Mouse (Mus musculus) kidney, embryonic 16.5 days (tissue): ENCODE measurements around the gene Pald1. TPM values are rescaled to one million over a fixed set of nuclear protein-coding genes. Genes with fewer than 3 reads are reported as not detected.

Experiments
- ATAC-seq: fragments of 200-750 bp; cut with Nextera tagmentation; 2 replicates; pipeline ENCODE4 v1.8.0; 2017; ENCODE audit warnings: moderate TSS enrichment; ENCODE audit not compliant: low FRiP score, low TSS enrichment
- H3K27ac ChIP-seq: fragments of 300-500 bp; sonication (generic); 2 replicates; pipeline ENCODE4 v1.5.1; 2014; ENCODE audit warnings: low read length
- H3K27me3 ChIP-seq: fragments of 300-500 bp; sonication (generic); 2 replicates; pipeline ENCODE4 v1.6.1; 2014; ENCODE audit warnings: low read length, control low read depth, mixed read lengths; ENCODE audit not compliant: insufficient read depth
- H3K36me3 ChIP-seq: fragments of 300-500 bp; sonication (generic); 2 replicates; pipeline ENCODE4 v1.6.1; 2014; ENCODE audit warnings: low read length, control low read depth, mixed read lengths; ENCODE audit not compliant: insufficient read depth
- H3K4me1 ChIP-seq: fragments of 300-500 bp; sonication (generic); 2 replicates; pipeline ENCODE4 v1.6.1; 2014; ENCODE audit warnings: low read length, control low read depth, mixed read lengths; ENCODE audit not compliant: insufficient read depth
- H3K4me2 ChIP-seq: fragments of 300-500 bp; sonication (generic); replicated peaks from 2 replicates; pipeline ENCODE4 v1.6.1; 2014; ENCODE audit warnings: low read depth, low read length
- H3K4me3 ChIP-seq: fragments of 300-500 bp; sonication (generic); 2 replicates; pipeline ENCODE4 v1.5.1; 2014; ENCODE audit warnings: mild to moderate bottlenecking, low read length
- H3K9ac ChIP-seq: fragments of 300-500 bp; sonication (generic); replicated peaks from 2 replicates; pipeline ENCODE4 v1.6.1; 2014; ENCODE audit warnings: low read length
- H3K9me3 ChIP-seq: fragments of 300-500 bp; sonication (generic); 2 replicates; pipeline ENCODE4 v1.6.1; 2016; ENCODE audit warnings: low read length, control low read depth
- WGBS: fragments of 180-500 bp; shearing (Covaris S2); extraction: QIAGEN DNeasy Blood & Tissue Kit; methylation state at CpG from one replicate; pipeline ENCODE4 v1.1.7; 2014; 5-methylcytosine and 5-hydroxymethylcytosine counted together
- polyA plus RNA-seq: library from polyadenylated mRNA; unstranded; fragments of >200 nt; fragmentation: Nextera tagmentation; extraction: Ambion mirVana; gene quantifications from 2 replicates; pipeline ENCODE4 v1.2.1, GENCODE M21; 2015

The Pald1 gene
- polyA plus RNA-seq, result 39.5 and 40.2 TPM in 2 replicates

DNA sequence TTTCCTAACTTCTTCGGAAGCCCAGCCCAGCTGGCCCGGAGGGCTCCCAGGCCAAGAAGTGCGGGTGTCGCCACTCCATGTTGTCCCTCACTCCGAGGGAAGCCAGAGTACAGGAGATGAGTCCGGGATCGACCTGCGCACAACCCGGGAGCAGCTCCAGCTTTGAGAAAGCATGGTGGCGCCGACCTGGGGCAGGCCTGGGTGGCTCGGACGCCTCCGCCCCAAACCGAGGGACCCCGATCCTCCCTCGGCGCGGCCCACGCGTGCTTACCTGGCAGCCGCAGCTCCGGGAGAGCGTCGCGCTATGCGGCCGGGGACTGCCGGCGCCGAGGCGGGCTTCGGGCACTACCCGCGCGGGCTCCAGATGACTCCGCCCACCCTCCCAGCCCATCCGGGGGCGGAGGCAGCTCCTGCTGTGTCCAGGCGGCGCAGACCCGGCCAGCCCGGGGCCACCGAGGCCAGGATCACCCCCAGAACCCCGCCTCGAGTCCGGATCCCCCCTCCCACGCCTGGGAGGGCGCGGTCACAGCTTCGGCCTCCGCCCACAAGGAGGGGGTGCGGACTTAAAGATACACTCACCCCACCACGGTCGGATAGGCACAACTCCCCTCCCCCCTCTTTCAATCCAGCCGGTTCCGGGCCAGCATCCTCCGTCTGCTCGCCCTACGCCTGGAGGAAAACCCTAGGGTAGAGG lies at the start of gene Pald1:
Gene Pald1, minus strand, starts transcription at position 510 of the 694 bp plus-strand sequence.
- peak within 1 kb of the TSS; percentile 94 for H3K4me2 ChIP-seq
- WGBS, result 0% methylated on average over 55 of the region's 60 CpGs
- H3K36me3 ChIP-seq, result no peaks in the 10 kb centered on the region
- H3K4me3 ChIP-seq, result peak within 1 kb of the TSS; percentile 78
- no peaks in the 10 kb centered on the region for H3K9me3 ChIP-seq
- H3K9ac ChIP-seq, result peak within 1 kb of the TSS; percentile 90
- H3K27me3 ChIP-seq, result no peaks in the 10 kb centered on the region
- peak; percentile 88 for ATAC-seq
- H3K27ac ChIP-seq, result peak within 1 kb of the TSS; percentile 54
- H3K4me1 ChIP-seq, result peaks cover 50% of the 10 kb centered on the region

GRCm38 (mm10) chr10:61431375-61431774 lies 48.0 kb upstream of the Pald1 start:
- Histone ChIP-seq H3K4me2 (no peak overlapping the region), H3K27ac (no peak overlapping the region), H3K9me3 (no peaks in the 10 kb centered on the region), H3K36me3 (peaks cover 45% of the 10 kb centered on the region), H3K27me3 (no peaks in the 10 kb centered on the region), H3K4me1 (no peaks in the 10 kb centered on the region), H3K9ac (no peak overlapping the region), H3K4me3 (no peak overlapping the region)
- WGBS, result 90% methylated on average over 9 of the region's 9 CpGs
- ATAC-seq, result no peak

DNA sequence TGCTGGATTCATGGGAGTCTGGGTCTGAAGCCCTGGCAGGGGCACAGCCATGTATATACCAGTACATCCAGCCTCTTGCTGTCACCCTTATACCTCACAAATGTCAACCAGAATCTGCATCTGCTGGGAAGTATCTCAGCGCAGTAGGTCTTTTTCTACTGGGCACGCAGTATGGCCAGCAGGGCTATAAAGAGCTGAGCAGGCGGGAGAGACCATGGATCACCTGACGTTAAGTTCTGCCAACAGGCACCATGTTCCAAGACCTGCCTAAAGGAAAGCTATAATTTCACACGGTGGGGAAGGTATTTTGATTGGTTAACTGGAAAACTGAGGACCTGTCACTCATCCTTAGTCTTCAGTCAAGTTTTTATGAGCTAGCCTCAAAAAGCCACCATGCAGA lies 45.7 kb upstream of the Pald1 start:
- Histone ChIP-seq H3K36me3 (peaks cover 36% of the 10 kb centered on the region), H3K9ac (no peak overlapping the region), H3K4me1 (0 out of 2 replicates have a peak, but pooled peaks cover 8% of the 10 kb centered on the region), H3K4me3 (no peak overlapping the region), H3K4me2 (no peak overlapping the region), H3K9me3 (no peaks in the 10 kb centered on the region), H3K27me3 (no peaks in the 10 kb centered on the region), H3K27ac (no peak overlapping the region)
- no peak for ATAC-seq
- 91% methylated on average over 5 of the region's 5 CpGs for WGBS

DNA sequence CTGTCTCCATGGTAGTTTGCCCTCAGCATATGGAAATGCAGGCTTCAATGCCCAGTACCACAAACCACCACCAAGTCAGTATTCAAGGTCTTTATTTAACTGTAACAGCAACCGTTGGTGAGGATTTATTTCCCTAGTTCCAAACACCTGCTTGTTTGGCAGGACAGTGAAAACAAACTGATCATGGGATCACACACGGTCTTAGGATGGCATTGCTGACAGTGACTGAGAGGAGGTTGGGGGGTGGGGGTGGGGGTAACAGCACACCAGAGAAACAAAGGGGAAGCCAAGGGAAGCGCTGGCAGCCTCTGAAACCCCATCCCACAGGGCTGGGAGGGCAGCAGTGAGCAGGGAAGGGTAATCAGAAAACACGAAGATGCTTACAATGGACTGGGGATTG lies 45.1 kb upstream of the Pald1 start:
- Histone ChIP-seq H3K4me3 (no peak overlapping the region), H3K36me3 (peaks cover 30% of the 10 kb centered on the region), H3K27ac (no peak overlapping the region), H3K4me1 (0 out of 2 replicates have a peak, but pooled peaks cover 9% of the 10 kb centered on the region), H3K9ac (no peak overlapping the region), H3K9me3 (no peaks in the 10 kb centered on the region), H3K27me3 (no peaks in the 10 kb centered on the region), H3K4me2 (no peak overlapping the region)
- 60% methylated on average over 4 of the region's 4 CpGs for WGBS
- ATAC-seq, result no peak

- Histone ChIP-seq H3K4me3 (no peak overlapping the region), H3K9me3 (no peaks in the 10 kb centered on the region), H3K27ac (no peak overlapping the region), H3K27me3 (no peaks in the 10 kb centered on the region), H3K4me1 (0 out of 2 replicates have a peak, but pooled peaks cover 9% of the 10 kb centered on the region), H3K36me3 (peaks cover 25% of the 10 kb centered on the region), H3K9ac (no peak overlapping the region), H3K4me2 (no peak overlapping the region)
- ATAC-seq, result no peak
- 89% methylated on average over 6 of the region's 6 CpGs for WGBS
These were observed 44.6 kb upstream of the Pald1 start for GRCm38 (mm10) chr10:61427951-61428350.

DNA sequence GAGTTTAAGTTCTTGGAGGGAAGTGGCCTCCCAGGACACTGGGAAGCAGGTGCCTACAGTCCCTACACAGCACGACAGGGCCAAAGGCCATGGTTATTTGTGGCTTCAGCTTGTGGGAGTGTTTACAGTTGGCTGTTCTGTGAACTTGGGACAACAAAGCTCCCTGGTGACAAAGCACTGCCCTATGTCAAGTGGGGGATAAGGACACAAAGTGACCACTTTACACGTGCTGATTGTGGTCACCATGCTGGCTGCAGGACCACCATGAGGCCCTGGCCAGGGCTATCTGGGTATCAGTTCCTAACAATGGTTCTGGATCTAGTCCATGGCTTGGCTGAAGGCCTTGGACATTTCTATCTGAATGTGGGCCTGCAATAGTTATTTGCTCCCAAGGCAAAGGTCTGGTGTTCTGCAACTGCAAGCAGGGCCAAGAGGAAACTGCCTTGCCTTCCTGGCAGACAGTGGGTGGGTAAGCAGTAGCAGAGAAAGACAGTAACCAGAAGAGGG lies 43.0 kb upstream of the Pald1 start:
- peaks cover 16% of the 10 kb centered on the region for H3K36me3 ChIP-seq
- H3K4me1 ChIP-seq, result 0 out of 2 replicates have a peak, but pooled peaks cover 9% of the 10 kb centered on the region
- no peak overlapping the region for H3K27ac ChIP-seq
- WGBS, result 52% methylated on average over 2 of the region's 2 CpGs
- H3K9ac ChIP-seq, result no peak overlapping the region
- H3K9me3 ChIP-seq, result no peaks in the 10 kb centered on the region
- no peak for ATAC-seq
- H3K4me2 ChIP-seq, result no peak overlapping the region
- H3K27me3 ChIP-seq, result no peaks in the 10 kb centered on the region
- no peak overlapping the region for H3K4me3 ChIP-seq

GRCm38 (mm10) chr10:61425047-61425446 lies 41.7 kb upstream of the Pald1 start:
- Histone ChIP-seq H3K9me3 (no peaks in the 10 kb centered on the region), H3K4me3 (no peak overlapping the region), H3K27me3 (peaks cover 3% of the 10 kb centered on the region), H3K4me1 (0 out of 2 replicates have a peak, but pooled peaks cover 9% of the 10 kb centered on the region), H3K36me3 (peaks cover 3% of the 10 kb centered on the region), H3K9ac (no peak overlapping the region), H3K4me2 (no peak overlapping the region), H3K27ac (no peak overlapping the region)
- WGBS, result 65% methylated on average over 2 of the region's 2 CpGs
- ATAC-seq, result no peak

DNA sequence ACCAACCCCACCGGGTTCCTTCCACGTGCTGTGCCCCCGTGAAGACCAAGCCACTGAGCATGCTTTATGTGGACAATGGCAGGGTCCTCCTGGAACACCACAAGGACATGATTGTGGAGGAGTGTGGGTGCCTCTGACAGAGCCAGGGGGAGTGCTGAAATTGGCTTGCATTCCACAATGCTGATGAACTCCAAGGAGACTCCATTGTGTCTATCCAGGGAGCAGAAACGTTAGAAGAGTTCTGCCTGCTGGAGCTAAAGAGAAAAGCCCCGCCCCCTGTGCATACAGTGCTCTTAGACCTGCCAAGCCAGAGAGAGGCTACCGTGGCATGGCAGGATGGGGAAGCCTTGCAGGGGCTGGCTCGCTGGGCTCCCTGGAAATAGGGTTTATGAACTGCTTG lies 41.2 kb upstream of the Pald1 start:
- H3K27ac ChIP-seq, result no peak overlapping the region
- ATAC-seq, result peak; percentile 23; the same call in 1 of the 2 replicates
- 20% methylated on average over 7 of the region's 7 CpGs for WGBS
- peaks cover 9% of the 10 kb centered on the region for H3K27me3 ChIP-seq
- H3K4me1 ChIP-seq, result peaks cover 15% of the 10 kb centered on the region; the same call in 1 of the 2 replicates
- H3K9me3 ChIP-seq, result no peaks in the 10 kb centered on the region
- H3K36me3 ChIP-seq, result no peaks in the 10 kb centered on the region
- no peak overlapping the region for H3K4me3 ChIP-seq
- H3K4me2 ChIP-seq, result no peak overlapping the region
- H3K9ac ChIP-seq, result no peak overlapping the region

DNA sequence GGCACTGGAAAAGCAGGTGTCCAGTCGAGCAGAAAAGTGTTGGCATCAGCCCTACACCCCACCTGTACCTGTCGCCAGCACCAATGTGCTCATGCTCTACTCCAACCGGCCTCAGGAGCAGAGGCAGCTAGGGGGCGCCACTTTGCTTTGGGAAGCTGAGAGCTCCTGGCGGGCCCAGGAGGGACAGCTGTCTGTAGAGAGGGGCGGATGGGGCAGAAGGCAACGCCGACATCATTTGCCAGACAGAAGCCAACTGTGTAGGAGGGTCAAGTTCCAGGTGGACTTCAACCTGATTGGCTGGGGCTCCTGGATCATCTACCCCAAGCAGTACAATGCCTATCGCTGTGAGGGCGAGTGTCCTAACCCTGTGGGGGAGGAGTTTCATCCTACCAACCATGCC lies 40.0 kb upstream of the Pald1 start:
- Histone ChIP-seq H3K27ac (no peak overlapping the region), H3K27me3 (peaks cover 21% of the 10 kb centered on the region), H3K4me3 (no peak overlapping the region), H3K4me2 (no peak overlapping the region), H3K36me3 (no peaks in the 10 kb centered on the region), H3K9me3 (no peaks in the 10 kb centered on the region), H3K4me1 (peaks cover 21% of the 10 kb centered on the region), H3K9ac (no peak overlapping the region)
- WGBS, result 59% methylated on average over 10 of the region's 10 CpGs
- ATAC-seq, result no peak

- no peak overlapping the region for H3K27ac ChIP-seq
- whole genome bisulfite sequencing, result 84% methylated on average over 12 of the region's 12 CpGs
These were observed 39.5 kb upstream of the Pald1 start for GRCm38 (mm10) chr10:61422861-61423260.

More at GRCm38 (mm10) chr10:61422861-61423260, 39.5 kb upstream of the Pald1 start:
- no peaks in the 10 kb centered on the region for H3K9me3 ChIP-seq
- H3K36me3 ChIP-seq, result no peaks in the 10 kb centered on the region
- H3K4me2 ChIP-seq, result no peak overlapping the region
- no peak overlapping the region for H3K4me3 ChIP-seq
- peaks cover 22% of the 10 kb centered on the region for H3K4me1 ChIP-seq
- H3K27me3 ChIP-seq, result peaks cover 25% of the 10 kb centered on the region
- H3K9ac ChIP-seq, result no peak overlapping the region
- no peak for ATAC-seq
